Mouse (Mus musculus) cerebellum, postnatal 10 days (tissue): Measurements from ENCODE around the gene Gm20425.
"Not testable (repeated sequence)": the region's sequence is repeated elsewhere in the genome, so short reads cannot be mapped to it uniquely, and the experiment has no call there.

Source experiments
- DNase-seq, 2 experiments: peaks; one replicate each; pipeline ENCODE4 v3.0.0; 2021; ENCODE audit warnings: mixed read lengths in 2 of 2

Gm20425 gene

DNA sequence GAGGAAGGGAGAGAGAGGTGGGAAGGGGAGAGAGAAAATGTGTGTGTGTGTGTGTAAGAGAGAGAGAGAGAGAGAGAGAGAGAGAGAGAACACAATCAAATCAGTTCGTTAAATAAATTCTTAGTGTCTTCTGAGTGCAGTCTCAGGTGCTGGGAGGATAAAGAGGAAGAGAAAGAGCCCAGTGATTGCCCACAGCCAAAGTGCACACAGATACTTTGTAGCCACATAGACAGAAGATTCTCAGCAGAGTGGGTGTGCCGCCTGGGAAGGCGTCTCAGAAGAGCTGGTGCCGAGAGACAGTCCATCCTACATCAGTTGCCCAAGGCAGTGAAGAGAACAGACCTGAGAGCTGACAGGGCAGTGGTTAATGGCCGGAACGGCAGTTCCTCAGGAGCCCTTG is 15.8 kb downstream of the Gm20425 start:
- DNase-seq, result no peak

DNA sequence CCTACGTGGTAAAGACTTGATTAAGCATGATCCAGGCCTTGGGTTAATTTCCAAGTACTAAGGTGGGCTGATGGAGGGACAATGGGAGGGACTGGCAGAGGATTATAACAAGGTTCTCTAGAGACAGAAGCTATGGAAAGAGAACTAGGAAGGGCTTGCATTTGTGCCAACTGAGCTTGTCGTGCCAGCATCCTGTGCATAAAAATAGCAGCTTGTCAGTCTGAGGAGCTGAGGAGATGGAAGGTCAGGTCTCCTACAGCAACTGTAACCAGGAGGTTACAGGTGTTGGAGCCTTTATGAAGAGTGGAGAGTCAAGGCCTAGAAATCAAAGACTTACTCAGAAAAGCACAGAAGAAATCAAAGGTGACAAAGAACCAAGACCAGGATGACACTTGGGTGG is 16.5 kb downstream of the Gm20425 start:
- DNase-seq, result no peak

DNA sequence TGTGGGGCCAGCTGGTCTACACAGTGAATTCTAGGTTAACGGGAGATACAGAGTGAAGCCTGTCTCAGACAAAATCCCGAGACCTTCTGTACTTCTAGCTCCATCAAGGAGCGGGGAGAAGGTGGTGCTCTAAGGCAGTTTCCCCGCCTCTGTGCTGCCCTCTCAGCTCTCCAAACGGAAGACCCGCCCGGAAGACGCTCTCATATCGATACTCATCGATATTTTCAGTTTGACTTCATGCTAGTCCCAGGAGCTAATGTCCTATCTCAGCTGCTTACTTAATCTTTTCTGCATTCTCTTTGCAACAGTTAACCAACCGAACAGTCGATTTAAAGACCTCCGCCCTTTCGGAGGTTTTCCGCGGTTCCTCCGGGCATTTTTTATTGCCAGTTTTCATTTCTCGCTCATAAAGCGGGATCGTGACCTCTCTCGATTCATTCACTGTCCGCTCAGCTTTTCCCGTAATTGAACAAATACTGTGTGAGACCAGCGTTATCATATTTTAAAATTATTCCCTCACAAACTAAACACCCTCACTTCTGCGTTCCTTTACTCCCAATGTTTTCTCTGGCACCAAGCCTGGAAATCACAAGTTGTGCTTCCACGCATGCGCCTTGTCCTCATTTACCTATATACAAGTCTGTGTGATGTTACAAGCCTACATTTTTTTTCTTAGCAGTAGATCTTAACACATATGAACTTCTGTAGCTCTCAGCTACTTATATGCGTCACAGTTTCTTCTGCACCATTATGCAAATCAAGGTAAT is 17.3 kb downstream of the Gm20425 start:
- DNase-seq, result no peak

DNA sequence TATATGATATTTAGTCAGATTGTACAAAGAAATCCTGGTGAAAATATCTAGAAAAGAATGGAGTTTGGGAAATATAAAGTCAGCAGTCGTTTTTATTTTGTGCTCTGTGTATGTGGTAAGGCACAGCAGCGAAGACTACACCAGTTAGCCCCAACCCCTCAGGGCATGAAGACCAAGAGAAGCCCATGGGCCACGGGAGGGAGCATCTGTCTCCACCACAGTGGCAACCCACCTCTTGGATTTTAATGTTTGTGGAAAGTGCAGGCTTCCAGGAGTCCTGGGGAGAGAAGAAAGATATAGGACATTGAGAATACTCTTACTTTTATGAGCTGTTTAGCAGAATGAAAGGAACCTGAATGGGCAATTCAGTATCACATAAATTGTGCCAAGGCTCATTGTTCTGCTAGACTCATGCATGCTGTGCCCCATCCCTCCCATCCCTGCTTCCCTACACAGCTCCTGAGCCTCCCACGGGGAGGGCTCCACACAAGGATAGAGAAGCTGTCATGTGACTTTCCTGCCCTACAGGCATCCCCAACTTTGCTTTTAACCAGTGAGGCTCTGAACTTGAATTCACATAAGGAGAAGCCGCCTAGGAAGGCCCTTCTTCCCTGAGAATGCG is 21.2 kb downstream of the Gm20425 start:
- no peak for DNase-seq

DNA sequence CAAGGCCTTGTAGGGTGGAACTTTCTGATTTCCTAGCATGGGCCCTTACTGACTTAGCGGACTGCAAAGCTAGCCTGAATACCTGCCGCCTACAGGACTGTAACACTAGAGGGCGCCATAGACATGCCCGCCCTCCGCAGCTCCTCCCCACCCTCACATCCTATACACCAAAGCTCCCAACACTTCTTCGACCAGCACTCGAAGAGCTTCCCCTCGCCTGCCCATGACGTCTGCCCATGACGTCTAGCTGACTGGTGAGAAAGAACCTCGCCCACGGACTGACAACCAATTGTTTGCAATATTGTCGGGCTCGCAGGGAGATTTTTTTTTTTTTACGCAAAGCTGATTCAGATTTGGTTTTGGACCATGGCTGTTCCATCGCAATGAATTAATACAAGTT is 22.3 kb downstream of the Gm20425 start:
- peak; percentile 83 to 85 for DNase-seq

DNA sequence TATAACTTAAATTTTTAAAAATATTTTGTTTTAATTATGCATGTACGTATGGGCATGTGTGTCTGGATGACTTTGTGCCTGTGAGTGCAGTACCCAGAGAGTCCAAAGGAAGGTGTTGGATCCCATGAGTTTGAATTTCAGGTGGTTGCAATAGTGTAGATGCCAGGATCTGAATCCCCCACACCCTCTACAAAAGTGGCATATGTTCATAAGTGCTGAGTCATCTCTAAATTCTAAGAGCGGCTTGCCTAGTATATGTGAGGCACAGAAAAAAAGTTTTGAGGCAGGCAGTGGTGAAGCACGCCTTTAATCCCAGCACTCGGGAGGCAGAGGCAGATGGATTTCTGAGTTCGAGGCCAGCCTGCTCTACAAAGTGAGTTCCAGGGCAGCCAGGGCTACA is 24.3 kb downstream of the Gm20425 start:
- no peak for DNase-seq

DNA sequence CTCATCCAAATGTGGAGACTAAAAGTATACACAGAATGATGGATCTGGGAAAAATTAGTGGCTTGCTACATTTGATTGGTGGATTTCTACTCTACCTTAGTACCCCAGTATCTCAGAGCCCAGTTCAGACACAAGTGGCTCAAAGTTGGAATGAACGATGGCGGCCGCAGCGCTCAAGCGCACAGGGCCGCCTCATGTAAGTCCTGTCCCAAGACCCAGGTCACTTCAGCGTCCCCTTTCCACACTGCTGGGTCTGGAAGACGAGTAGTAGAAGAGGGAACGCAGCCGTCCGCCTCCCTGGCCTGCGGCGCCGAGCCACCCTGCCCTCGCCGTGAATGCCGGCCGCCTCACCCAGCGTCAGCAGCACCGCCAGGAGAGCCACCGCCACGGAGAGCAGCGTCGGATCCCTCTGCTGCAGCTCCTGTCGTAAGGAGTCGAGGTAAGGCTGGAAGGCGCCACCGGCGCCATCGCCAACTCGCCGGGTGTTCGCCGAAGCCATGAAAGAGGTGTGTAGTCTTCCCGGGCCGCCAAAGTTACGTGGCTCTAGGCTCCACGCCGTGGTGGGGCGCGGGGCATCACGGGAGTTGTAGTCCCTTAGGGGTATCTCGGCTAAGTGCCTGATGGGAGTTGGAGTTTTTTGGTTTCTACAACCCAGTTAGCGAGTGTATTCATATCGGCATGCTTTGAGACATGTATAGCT is 28.4 kb downstream of the Gm20425 start, which contains the start of gene Srprb:
Gene Srprb (minus strand): TSS at position 577 of the 700 bp plus-strand sequence.
- DNase-seq, result peak; percentile 97 to 98

DNA sequence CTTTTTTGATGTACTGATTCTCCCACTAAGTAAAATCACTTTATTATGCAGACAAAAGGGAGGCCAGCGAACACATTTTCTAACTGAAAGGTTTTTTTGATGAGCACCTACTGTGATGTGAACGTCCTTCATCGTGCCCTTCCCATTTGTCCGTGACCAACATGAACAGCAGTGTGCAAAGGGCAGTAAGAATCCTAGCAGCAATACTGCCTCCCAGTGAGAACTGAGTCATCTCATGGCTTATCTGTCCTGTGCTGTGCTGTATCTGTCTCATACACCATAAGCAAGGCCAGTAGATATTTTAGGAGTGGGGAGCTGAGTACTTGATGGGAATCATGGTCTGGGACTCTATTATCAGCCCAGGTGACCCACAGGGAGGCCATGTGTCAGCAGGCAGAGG is 41.7 kb downstream of the Gm20425 start:
- DNase-seq, result no peak

DNA sequence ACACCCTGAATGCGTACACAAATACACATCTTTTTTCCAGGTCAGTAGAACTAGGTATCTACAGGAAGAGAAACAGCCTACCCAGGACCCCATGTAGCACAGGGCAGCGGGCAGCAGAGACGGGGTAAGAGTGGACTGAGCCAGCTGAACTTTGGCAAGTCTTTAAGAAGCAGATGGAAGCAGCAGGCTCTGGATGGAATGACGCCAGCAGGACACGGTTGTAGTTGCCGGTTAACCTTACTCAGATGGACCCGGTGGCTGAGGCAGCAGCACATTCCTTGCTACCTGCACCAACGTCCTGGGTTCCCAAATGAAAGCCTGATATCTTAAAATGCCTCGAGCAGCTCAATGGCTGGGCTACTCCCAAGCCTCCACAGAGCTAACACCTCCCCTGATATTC is 43.4 kb downstream of the Gm20425 start:
- peak; percentile 95 to 96 for DNase-seq

DNA sequence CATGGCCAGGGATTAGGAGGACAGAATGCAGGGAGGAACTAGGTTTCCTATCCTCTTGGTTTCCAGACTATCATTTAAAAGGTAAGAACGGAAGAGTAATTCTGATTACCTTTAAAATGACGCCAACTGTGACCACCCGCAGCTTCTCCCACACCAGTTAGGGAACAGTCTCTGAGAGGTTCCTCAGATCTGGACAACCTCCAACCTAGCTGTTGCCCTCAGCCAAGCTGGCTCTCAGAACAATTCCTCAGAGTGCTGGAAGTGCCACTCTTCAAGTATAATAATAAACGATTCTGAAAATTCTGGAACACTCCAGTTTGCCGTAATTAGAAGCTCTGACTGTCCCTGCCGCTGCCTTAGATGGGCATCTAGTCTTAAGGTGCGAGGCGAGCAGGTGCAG is 44.2 kb downstream of the Gm20425 start:
- peak; percentile 70 to 71 for DNase-seq

DNA sequence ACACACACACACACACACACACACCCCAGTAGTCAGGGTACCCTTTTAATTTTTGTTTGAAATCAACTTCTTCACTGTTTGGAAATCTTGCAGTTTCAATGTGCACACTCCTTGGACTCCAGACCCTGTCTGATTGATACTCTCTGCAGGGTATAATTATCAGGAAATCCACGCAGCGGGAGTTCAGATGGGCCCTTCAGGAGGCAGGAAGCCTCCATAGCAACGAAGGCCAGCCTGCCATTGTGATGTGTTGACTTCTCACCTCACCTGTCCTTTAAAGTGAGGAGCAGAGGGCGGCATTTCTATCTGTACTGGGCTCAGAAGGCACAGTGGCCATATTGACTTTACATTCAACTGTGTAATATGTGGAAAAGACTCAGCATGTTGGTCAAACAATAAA is 45.3 kb downstream of the Gm20425 start:
- peak in 1 of 2 experiments; percentile 8 for DNase-seq

DNA sequence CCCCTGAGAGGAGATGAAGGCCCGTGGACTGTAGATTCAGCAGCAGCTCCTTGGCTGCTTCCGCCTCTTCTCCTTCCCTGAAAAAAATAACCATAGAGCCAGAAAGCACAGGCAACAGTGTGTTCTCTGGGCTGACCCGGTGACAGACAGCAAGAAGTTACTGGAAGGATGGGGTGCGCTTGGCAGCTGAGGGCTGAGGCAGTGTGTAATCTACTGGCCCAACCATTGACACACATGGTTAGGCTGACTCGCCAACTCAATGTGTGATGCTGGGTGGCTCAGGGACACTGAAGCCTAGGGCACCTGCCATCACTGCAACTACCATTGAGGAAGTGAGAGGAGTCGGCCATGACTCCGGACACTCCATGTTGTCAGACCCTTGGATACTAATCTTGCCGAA is 48.2 kb downstream of the Gm20425 start:
- DNase-seq, result no peak

DNA sequence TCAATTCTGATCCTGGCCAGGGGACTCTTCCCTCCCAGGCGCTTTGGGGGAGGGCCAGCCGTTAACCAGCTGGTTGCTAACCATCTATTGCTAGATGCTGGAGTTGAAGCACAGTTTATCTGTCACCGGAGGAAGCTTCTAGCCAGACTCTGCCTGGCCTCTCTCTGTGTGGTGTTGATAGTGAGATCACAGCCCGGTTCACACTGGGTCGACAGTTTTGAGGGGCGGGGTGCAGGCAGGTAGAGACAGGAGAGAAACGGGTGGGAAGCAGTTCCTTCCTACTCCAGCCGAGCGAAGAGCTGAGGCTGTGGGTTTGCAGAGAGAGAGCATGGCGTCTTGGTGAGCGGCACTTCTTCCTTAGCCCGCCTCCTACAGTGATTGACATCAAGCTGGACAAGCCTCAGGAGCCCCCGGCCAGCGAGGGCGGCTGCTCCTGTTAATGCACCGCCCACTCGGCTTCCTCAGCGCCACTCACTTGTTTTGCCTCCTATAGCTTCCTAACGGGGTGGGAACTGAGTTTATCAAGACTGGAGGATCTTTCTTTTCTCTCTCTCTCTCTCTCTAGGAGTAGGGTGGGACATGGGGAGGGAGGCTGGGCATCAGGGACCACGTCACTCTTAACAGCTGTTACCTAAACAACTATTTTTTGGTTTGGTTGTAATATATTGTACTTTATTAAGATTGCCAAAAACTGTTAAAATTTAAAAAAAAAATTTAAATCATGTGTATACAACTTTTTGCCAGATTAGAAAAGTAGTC is 49.1 kb downstream of the Gm20425 start:
- peak; percentile 73 to 82 for DNase-seq

DNA sequence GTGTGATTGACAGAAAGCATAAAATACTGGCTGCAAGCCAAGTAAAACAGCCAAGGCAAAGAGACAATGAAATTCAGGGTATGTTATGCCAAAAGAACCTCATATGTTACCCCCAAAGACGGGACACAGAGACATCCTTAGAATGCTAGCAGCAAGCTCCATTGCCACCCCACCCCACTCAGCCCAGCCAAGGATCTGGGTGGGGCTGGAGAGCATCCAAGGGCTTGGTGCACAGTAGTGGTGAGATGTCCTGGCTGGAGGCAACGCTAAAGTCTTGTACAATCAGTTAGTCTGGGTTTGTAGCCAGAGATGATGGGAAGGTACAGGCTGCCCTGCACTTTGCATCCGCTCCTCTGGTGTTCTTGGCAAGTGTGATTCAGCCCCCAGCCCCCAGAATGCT is 49.8 kb downstream of the Gm20425 start:
- peak; percentile 76 to 84 for DNase-seq

DNA sequence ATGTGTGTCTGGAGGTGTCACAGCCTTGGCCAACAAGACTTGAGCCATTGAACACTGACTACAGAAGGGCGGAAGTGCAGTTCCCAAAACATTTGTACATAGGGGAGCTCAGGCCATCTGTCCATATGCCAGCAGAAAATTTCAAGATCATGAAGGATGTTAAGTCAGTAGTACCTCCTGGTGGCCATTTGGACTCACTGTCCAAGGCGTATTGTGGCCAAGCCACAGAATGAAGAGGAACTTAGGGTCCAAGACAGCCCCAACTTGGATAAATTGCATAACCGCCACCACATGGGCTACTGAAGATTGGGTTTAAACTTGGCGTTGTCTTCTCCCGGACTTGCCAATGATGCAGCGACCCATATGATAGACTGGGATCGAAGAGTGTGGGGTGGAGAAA is 54.4 kb downstream of the Gm20425 start:
- DNase-seq, result no peak

DNA sequence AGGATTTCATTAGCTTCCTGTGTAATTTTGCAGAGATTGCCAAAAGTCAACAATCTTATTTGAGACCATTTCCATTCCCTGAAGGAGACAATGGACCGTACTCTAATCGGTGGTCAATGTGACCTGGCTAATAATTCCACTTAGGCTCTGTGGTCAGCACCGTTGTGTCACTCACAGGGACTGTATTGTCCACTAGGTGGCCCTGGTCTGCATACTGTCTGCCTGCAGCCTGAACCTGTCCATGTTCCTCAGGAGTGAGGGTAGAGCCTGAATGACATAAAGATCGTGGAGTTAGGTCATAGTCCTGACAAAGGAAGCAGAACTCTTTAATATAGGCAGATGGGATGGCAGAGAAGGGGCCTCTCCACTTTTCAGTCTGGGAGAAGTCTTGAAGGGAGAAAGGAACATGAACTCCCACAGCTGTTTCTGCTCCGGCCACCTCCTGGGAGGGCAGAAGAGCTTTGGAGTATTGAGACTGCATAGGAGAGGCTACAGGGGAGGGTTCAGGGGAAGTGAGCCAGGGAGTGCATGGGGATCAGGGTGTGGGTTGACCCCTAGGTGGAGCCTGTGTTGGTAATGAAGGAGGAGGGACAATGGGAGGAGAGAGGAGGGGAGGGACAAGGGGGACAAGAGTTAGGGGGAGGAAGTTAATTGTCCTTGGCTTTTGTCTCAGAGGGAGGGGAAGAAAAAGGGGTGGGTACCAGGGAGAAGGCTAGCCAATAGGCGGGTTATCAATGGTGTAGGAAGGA is 55.2 kb downstream of the Gm20425 start:
- DNase-seq, result peak; percentile 62 to 69

DNA sequence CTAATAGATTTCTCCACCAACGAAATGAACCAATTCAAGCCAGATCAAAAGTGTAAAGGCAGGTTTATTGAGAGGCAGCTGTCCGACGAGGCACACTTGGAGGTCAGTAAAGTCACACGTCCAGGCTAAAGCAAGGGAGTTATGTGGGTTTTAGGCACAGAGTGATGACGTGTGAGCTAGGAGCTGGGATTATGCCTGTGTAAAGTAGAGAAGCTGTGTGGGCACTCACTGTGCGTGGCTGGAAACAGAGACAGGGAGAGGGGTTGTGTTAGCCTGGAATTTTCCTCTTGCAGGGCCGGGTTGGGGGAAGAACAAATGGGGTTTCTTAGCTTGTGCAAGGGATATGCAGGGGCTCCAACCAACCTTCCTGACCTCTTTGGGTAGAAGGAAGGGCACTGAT is 61.3 kb downstream of the Gm20425 start:
- no peak for DNase-seq

DNA sequence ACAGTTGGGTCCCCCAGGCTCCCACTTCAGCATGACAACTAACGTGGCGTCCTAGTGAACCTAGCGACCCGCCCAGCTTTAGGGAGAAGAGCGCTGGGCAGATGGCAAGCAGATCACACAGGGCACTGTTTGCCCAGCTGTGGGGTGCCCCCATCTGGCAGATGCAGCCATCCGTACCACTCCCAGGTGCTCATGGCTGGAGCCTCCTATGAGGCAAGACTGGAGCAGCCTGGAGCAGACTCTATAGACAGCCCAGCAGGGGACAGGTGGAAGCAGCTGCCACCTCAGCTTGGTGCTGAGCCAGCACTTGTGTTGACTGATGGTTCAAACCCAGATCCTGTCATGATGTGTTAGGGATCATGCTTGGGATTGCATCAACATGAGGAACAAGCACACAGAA is 62.1 kb downstream of the Gm20425 start:
- peak; percentile 84 to 88 for DNase-seq

DNA sequence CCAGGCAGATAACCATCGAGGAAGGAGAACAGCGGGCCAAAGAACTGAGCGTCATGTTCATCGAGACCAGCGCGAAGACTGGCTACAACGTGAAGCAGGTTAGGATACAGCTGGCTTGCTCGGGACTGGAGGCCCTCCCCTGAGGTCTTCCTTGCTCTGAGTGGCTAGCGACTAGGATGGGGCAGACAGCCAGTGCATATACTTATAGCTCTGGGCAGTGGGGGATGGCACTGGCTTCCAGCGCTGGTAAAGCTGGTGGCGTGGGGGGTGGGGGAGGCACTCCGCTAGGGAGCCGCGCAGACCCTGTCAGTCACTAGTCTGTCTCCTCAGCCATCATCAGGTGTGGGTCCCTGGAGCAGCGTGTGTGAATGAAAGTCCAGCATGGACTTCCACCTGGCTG is 66.3 kb downstream of the Gm20425 start:
- DNase-seq, result peak in 1 of 2 experiments; percentile 57

DNA sequence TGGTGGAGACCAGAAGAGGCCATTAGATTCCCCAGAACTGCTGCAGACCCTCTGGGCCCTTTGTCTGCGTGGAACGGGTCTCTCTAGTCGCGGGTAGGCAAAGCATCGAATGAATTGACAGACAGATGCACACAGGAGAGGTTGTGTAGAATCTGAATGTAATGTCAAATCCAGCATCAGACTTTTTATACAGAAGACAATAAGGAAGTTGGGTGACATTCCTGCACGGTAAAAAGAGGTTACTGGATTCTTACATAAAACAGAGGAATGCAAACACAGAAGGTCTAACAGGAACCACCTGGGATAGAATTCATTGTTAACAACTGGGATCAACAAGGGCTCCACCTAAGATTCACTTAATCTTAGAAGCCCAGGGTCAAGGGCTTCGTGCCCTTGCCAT is 74.9 kb downstream of the Gm20425 start:
- not testable (repeated sequence) for DNase-seq

DNA sequence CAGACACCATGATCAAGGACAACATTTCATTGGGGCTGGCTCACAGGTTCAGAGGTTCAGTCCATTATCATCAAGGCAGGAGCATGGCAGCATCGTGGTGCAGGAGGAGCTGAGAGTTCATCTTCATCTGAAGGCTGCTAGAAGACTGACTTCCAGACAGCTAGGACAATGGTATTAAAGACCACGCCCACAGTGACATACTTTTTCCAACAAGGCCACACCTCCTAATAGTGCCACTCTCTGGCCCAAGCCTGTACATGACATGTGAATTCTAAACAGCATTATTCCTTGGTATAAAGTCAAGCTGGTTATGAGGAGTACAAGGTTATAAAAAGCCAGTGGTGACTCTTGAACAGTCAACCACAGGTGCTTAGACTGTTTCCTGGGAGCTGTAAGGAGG is 75.5 kb downstream of the Gm20425 start:
- no peak for DNase-seq

DNA sequence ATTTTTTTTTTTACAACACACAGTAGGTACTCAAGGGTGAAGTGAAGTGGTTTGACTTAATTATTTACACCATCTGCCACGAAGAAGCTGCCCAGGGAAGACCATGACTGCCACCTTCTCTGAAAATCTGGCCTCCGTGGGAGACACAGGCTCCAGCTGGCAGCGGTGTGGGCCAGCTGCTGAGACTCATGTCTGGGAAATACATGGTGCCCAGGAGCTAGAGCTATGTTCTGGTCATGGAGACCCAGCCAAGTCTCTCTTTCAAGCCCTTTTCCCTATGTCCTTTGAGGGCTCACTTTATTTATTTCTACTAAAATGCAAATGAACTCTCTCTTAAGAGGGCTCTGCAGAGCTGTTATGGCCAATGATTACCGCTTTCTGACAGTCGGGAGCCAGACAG is 76.8 kb downstream of the Gm20425 start:
- peak; percentile 86 to 90 for DNase-seq
